Mouse (Mus musculus) thymus, postnatal 36 days (tissue): ENCODE results near the gene Fam193a.

Source experiments
- DNase-seq, 2 experiments: peaks; one replicate each; pipeline ENCODE4 v3.0.0; 2022; ENCODE audit warnings: mixed read lengths in 2 of 2

Gene Fam193a

DNA sequence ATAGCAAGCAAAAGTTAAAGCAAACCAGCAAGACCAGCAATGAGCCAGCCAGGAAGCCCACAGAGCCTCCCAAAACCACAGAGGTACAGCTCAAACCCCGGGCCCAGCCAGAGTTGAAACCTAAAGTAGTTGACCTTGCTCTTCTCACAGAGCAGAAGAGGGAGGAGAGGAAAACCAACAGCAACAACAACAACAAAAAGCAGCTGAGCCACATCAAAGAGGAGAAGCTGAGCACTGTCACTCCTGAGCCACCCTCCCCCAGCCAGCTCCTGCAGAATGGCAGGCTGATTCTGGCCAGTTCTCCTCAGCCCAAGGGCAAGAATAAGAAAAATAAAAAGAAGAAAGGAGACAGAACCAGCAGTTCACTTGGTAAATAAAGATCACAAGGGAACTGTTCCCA, 96.3 kb downstream of the Fam193a start:
- peak; percentile 44 to 57 for DNase-seq

GRCm38 (mm10) chr5:34466648-34467047, 96.9 kb downstream of the Fam193a start:
- no peak for DNase-seq

DNA sequence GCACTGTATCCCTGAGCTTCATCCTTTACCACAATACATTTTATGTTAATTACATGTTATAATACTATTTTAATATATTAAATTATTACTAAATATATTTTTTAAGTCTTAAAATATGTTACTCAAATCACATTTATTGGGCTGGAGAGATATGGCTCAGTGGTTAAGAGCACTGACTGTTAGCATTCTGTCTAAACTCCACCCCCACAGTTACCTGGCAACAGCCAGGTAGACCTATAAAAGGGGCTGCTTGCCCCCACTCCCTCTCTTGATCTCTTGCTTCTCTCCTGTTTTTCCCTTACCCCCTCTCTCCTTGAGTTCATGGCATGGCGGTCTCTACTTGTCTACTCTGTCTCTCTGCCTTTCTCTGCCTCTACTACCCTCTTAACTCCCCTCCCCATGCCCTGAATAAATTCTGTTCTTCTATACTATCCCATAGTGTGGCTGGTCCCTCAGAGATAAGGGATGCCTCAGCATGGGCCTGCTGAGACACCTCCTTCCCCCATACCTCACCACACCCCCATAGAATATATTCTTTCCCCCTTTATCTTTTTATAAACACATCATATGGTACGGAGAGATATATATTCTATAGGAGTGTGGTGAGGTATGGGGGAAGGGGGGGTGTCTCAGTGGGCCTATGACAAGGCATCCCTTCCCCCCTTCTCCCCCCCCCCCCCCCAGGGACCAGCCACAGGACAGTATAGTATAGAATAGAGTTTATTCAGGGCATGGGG, 98.5 kb downstream of the Fam193a start:
- DNase-seq = no peak

DNA sequence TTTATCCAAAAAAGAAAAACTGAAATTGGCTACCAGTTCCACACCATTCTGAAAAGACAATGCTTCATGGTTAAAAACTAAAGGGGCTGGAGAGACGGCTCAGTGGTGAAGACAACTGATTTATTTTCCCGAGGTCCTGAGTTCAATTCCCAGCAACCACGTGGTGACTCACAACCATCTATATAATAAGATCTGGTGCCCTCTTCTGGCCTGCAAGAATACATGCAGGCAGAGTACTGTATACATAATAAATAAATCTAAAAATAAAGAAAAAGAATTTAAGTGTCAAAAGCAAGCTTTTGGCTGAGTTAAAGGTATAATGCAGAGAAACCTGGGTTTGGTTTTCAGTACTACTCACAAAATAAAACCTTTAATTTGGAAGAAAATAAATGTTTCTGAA, 111.2 kb downstream of the Fam193a start:
- no peak for DNase-seq

- no peak for DNase-seq
Measured at GRCm38 (mm10) chr5:34485731-34486130, 116.0 kb downstream of the Fam193a start.

DNA sequence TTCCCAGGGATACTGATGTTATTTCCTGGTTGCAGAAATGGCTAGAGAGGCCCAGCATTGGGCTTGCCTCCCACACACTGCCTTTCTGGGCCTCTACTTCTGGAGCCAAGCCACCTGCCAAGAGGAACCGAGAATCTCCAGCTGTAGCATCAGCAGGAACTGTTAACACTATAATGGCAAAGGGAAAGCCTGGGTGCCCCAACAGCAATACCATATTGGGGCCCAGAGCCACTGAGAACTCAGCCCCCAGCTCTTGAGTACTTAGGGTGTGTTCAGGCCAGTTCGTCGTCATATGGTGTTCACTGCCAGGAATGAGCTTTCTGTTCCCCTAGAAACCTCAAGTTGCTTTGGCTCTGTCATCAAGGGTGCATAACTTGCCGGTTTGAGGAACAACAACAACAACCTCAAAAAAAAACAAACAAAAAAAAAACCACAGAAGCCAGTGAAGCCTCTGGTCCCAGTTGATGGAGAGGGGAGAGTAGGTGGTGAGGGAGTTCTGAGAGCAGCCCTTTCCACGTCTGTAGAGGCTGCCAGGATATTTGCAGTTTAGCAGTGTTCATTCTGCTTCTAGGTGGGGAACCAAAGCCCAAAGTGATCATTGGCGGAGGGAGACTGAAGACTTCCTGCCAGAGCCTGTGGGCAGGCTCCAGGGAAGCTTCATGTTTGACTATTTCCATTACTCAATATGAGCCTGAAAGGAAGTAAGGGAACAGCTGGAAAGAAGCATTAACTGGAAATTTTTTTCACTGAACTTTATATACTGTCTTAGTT, 117.8 kb downstream of the Fam193a start:
- DNase-seq = no peak

DNA sequence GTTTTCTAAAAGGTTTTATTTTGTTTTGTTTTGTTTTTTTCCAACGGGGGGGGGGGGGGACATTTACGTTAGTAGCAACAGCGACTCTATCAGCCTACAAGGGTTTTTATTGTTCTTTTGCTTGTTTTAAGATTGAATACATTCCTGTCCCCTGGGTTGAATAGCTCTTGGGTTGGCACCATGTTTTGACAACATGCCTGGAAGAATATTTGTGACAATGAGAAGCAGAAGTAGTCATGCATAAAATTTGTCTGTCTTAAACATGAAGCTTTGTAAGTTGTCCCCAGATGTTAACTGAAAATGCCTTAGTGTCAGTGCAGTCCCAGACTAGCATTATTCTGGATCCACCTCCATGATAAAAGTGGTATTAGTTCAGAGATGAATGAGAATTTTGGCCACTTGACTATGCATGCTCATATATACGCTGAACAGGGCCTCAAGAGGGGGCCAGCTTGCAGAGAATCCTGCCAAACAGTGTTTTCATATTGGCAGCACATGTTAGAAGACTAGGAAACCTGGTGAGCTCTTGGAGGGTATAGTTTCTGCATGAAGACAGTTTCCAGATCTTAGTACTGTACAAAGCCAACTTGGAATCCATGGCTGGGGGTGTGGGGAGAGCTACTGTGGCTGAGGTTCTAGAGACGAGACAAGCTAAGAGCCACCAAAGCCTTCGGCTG, 119.1 kb downstream of the Fam193a start:
- DNase-seq = no peak

GRCm38 (mm10) chr5:34489418-34489787, 119.7 kb downstream of the Fam193a start:
- no peak for DNase-seq

- no peak for DNase-seq
Measured at GRCm38 (mm10) chr5:34496745-34497144, 127.0 kb downstream of the Fam193a start.

DNA sequence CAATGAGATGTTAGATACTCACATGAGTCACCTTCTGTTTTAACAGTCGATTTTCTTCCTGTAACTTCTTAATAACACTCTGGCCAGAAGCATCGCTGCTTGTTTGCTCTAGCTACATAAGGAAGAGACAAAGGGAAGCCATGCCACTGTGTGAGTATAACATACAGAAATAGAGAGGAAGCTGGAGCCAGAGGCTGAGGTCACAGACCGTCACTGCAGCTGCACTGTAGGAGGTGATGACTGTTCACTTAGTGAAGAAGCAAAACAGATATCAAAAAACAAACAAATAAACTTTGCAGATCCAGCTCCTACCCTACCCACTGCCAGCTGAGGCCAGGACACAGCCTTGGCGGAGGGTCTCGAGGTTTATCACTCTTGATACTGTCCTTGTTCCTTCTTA, 131.2 kb downstream of the Fam193a start:
- no peak for DNase-seq

DNA sequence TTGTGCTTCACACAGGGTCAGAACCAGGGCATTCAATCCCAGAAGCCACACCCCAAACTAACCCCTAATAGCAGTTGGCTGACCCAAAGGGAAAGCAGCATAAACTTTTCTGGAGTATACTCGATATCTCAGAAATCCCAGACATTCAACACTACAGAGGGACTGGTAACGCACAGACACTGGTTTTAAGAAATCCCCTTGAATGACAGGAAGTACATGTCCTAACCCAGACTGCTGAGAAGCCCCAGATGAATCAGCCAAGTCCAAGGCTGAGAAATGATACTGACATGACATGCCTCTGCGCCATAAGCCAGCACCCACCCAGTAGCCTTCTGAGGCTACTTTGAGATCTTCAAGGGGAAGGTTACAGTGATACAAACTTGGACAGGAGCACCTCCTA, 131.9 kb downstream of the Fam193a start:
- DNase-seq = no peak

GRCm38 (mm10) chr5:34502411-34502810, 132.7 kb downstream of the Fam193a start:
- no peak for DNase-seq

DNA sequence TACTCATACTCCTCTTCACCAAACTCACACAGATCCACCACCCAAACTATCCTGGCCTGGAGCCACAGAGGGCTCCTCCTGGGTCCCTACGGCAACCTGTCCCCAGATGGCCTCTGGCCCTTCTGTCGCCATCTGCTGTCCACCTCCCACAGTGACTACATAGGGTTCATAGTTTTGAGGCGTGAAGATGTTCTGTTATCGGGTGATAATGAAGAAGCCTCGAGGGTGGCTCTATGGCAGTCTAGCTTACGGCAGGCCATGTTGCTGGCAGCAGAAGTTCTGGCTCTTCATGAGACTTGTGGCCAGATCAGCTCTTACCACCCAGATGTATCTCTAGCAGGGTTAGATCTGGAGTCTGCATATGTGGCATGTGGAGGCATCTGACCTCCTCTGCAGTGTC, 133.1 kb downstream of the Fam193a start:
- DNase-seq = no peak

- no peak for DNase-seq
Measured at GRCm38 (mm10) chr5:34512486-34512885, 142.8 kb downstream of the Fam193a start.

DNA sequence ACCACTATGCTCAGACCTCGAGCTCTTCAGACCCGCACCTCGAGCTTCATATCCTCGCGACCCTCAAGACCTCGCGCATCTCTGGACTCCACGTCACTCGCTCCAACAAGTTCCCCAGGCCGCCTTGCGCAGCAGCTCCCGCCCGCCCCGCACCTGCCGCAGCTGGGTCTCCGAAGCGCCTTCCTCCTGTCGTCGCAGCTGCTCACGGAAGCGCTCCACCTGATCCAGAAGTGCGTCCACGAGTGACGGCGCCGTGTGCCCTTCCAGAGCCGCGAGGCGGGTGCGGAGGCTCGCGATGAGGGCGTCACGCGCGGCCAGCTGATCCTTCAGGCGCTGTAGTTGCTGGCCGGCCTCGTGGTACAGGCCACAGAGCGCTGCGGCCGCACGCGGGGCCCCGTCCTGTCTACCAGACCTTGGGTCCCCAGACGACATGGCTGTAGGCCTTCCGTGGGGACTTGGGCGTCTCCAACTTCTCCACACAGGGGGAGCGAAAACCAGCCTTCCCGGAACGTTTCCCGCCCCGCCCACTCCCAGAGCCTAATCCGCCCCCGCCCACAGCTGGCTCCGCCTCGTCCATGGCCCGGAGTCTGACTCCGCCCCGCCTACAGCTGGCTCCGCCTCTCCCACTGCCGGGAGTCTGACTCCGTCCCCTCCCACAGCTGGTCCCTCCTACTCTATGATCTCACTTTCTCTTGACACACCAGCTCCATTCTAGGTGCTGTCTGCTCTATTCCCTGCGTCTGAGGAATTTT, 143.9 kb downstream of the Fam193a start, which contains the start of gene Tnip2:
Gene Tnip2 (minus strand): TSS at position 526 of the 752 bp plus-strand sequence.
- DNase-seq = peak; percentile 96 to 97

- DNase-seq = no peak
Measured at GRCm38 (mm10) chr5:34514218-34514566, 144.5 kb downstream of the Fam193a start.

- DNase-seq = no peak
Measured at GRCm38 (mm10) chr5:34515096-34515495, 145.4 kb downstream of the Fam193a start.

DNA sequence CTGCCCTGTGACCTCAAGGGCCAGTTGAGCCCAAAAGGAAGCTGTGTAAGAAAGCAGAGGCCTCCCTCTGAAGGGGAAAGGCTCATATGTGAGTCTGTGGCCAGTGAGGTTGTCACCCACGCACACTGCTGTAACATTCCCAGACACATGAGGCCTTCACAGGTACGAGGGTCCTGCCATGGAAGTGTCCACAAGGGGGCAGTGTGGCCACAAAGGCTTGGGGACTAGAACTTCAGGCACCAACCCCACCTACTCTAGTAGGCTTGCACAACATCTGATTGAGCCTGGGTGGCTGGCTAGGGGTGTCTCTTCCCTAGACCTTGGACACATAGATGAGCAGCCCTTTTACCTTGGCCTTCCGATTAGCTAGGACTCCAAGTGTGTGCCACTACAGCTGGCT, 148.2 kb downstream of the Fam193a start:
- peak; percentile 84 to 86 for DNase-seq

- DNase-seq = no peak
Measured at GRCm38 (mm10) chr5:34519389-34519910, 149.7 kb downstream of the Fam193a start.

GRCm38 (mm10) chr5:34520458-34521209, 150.9 kb downstream of the Fam193a start:
- DNase-seq = peak; percentile 71 to 82

- no peak for DNase-seq
Measured at GRCm38 (mm10) chr5:34521337-34521736, 151.6 kb downstream of the Fam193a start.

- no peak for DNase-seq
Measured at GRCm38 (mm10) chr5:34523958-34524485, 154.3 kb downstream of the Fam193a start.
